Comparison of ENCODE assay signal across 9 mouse cellular contexts in the genomic region with DNA sequence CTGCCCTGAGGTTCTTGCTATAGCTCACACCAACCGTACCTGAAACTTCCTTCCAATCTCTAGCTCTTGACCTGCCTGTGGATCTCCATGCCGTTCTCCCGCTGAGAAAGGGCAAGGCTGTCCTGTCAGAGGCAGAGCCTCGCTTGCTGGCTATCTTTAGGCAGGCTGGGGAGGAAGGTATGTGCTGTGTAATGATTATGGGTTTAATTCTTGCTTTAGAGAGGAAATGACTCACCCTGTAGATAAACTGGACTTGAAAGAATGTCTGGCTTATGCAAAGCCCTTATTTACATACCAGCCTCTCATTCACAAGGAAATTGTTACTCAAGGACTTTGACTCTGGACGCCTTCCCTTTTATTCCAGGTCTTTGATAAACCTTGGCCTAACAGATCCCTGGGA.
DNase-seq lines count a peak whose midpoint lies in the region; ATAC-seq and TF ChIP-seq lines count a peak whose summit lies in the region.
"Had no signal": no experiment of that assay in that cellular context is flagged by ENCODE, and none has a peak within 500 bp of the region (broad histone marks: within the 10 kb centered on the region; RNA-seq: fewer than 3 reads in every experiment).

No protein-coding gene starts in this region.

- 20% methylated on average over 5 of the region's 5 CpGs for WGBS in kidney, adult 2 months
- WGBS in embryonic facial prominence, embryonic 14.5 days: 40% methylated on average over 5 of the region's 5 CpGs
- 5% methylated on average over 5 of the region's 5 CpGs for WGBS in small intestine, adult 2 months
- WGBS in neural tube, embryonic 15.5 days: 62% methylated on average over 5 of the region's 5 CpGs

- no peaks in the 10 kb centered on the region for H3K36me3 ChIP-seq in kidney, adult 2 months (ENCODE audit: control insufficient read depth, insufficient read depth, low read length)
- H3K36me3 ChIP-seq in embryonic facial prominence, embryonic 14.5 days (ENCODE audit: control insufficient read depth, insufficient read depth, low read length): no peaks in the 10 kb centered on the region
- H3K36me3 ChIP-seq in small intestine, adult 2 months (ENCODE audit: control insufficient read depth, insufficient read depth, low read length): no peaks in the 10 kb centered on the region
- no peaks in the 10 kb centered on the region for H3K36me3 ChIP-seq in neural tube, embryonic 15.5 days
- H3K36me3 ChIP-seq: midbrain, embryonic 13.5 days had no signal

- DNase-seq in kidney, adult 2 months: peak; percentile 36
- no peak for DNase-seq in kidney, adult 9 months
- no peak for DNase-seq in embryonic facial prominence, embryonic 14.5 days (ENCODE audit: low spot score)
- peak; percentile 21 for DNase-seq in liver
- DNase-seq in cerebellum, adult 8-10 months: no peak
- DNase-seq in T-cell, adult 2 months (ENCODE audit: low spot score): no peak

- no peak overlapping the region for H3K4me3 ChIP-seq in kidney, adult 2 months (ENCODE audit: insufficient read depth, low read depth, low read length)
- H3K4me3 ChIP-seq in embryonic facial prominence, embryonic 14.5 days (ENCODE audit: low read depth, low read length): no peak overlapping the region
- H3K4me3 ChIP-seq in small intestine, adult 2 months (ENCODE audit: low read depth, low read length): peak overlapping the region; percentile 23; the same call in 1 of the 2 replicates
- H3K4me3 ChIP-seq in neural tube, embryonic 15.5 days (replicated peaks): no peak overlapping the region
- H3K4me3 ChIP-seq: midbrain, embryonic 13.5 days had no signal

- ATAC-seq in embryonic facial prominence, embryonic 14.5 days (ENCODE audit: low read depth): peak; percentile 57; the same call in 1 of the 2 replicates
- ATAC-seq in neural tube, embryonic 15.5 days (ENCODE audit: low FRiP score): no peak
- ATAC-seq: midbrain, embryonic 13.5 days had no signal

- H3K9ac ChIP-seq in embryonic facial prominence, embryonic 14.5 days (ENCODE audit: low read depth, low read length): no peak overlapping the region
- H3K9ac ChIP-seq in neural tube, embryonic 15.5 days (replicated peaks): no peak overlapping the region
- H3K9ac ChIP-seq: midbrain, embryonic 13.5 days had no signal

- no peak for TF ChIP-seq CTCF in kidney, adult 2 months (conservative IDR thresholded peaks at IDR 0.05; ENCODE audit: insufficient read depth, insufficient read length, low read depth, low read length)
- no peak for TF ChIP-seq CTCF in small intestine, adult 2 months (IDR thresholded peaks at IDR 0.05; ENCODE audit: extremely low read depth, insufficient read length, insufficient replicate concordance, low read depth, low read length)

- no peaks in the 10 kb centered on the region for H3K9me3 ChIP-seq in embryonic facial prominence, embryonic 14.5 days (ENCODE audit: control insufficient read depth, low read length)
- no peaks in the 10 kb centered on the region for H3K9me3 ChIP-seq in neural tube, embryonic 15.5 days (replicated peaks)
- H3K9me3 ChIP-seq: midbrain, embryonic 13.5 days had no signal

- H3K27ac ChIP-seq in kidney, adult 2 months (ENCODE audit: insufficient read depth, low read depth, low read length): peak overlapping the region; percentile 40; the same call in 1 of the 2 replicates
- H3K27ac ChIP-seq in embryonic facial prominence, embryonic 14.5 days (replicated peaks; ENCODE audit: low read depth, low read length): no peak overlapping the region
- H3K27ac ChIP-seq in small intestine, adult 2 months (ENCODE audit: insufficient read depth, low read depth, low read length): peak overlapping the region; percentile 71
- H3K27ac ChIP-seq in neural tube, embryonic 15.5 days (replicated peaks): no peak overlapping the region
- H3K27ac ChIP-seq: midbrain, embryonic 13.5 days had no signal

- H3K4me2 ChIP-seq in embryonic facial prominence, embryonic 14.5 days (ENCODE audit: low read depth, low read length): no peak overlapping the region
- H3K4me2 ChIP-seq in neural tube, embryonic 15.5 days: no peak overlapping the region
- H3K4me2 ChIP-seq: midbrain, embryonic 13.5 days had no signal

- no peaks in the 10 kb centered on the region for H3K27me3 ChIP-seq in kidney, adult 2 months (replicated peaks; ENCODE audit: control insufficient read depth, insufficient read depth, low read length)
- no peaks in the 10 kb centered on the region for H3K27me3 ChIP-seq in embryonic facial prominence, embryonic 14.5 days (replicated peaks; ENCODE audit: control insufficient read depth, insufficient read depth, low read length)
- no peaks in the 10 kb centered on the region for H3K27me3 ChIP-seq in small intestine, adult 2 months (ENCODE audit: control insufficient read depth, insufficient read depth, low read length)
- H3K27me3 ChIP-seq in neural tube, embryonic 15.5 days (replicated peaks): no peaks in the 10 kb centered on the region
- H3K27me3 ChIP-seq: midbrain, embryonic 13.5 days had no signal

- H3K4me1 ChIP-seq in kidney, adult 2 months (ENCODE audit: control insufficient read depth, insufficient read depth, low read length): peaks cover 7% of the 10 kb centered on the region
- H3K4me1 ChIP-seq in embryonic facial prominence, embryonic 14.5 days (ENCODE audit: control insufficient read depth, insufficient read depth, low read length): peaks cover 12% of the 10 kb centered on the region
- peaks cover 38% of the 10 kb centered on the region; the same call in 1 of the 2 replicates for H3K4me1 ChIP-seq in small intestine, adult 2 months (ENCODE audit: control insufficient read depth, insufficient read depth, insufficient read length, low read length)
- peaks cover 6% of the 10 kb centered on the region; the same call in 1 of the 2 replicates for H3K4me1 ChIP-seq in neural tube, embryonic 15.5 days
- H3K4me1 ChIP-seq: midbrain, embryonic 13.5 days had no signal

- no peak for TF ChIP-seq POLR2A in kidney, adult 2 months (IDR thresholded peaks at IDR 0.05; ENCODE audit: low read depth, low read length)
- no peak for TF ChIP-seq POLR2A in small intestine, adult 2 months (IDR thresholded peaks at IDR 0.05; ENCODE audit: low read depth, low read length)

Comparison
In these comparisons a context has a peak if more than half of its experiments do, and no peak if none do; other contexts are left out.
1. DNase-seq: peak in kidney, adult 2 months (single experiment) and liver (single experiment); none in kidney, adult 9 months (single experiment), embryonic facial prominence, embryonic 14.5 days (single experiment), cerebellum, adult 8-10 months (single experiment) and T-cell, adult 2 months (single experiment).
2. H3K27ac ChIP-seq: peak in kidney, adult 2 months (single experiment) and small intestine, adult 2 months (single experiment); none in embryonic facial prominence, embryonic 14.5 days (single experiment) and neural tube, embryonic 15.5 days (single experiment).